Mouse (Mus musculus) splenic B cell, adult 2 months (primary cell): Measurements from ENCODE around the gene Hoxc9.

Experiments
- DNase-seq: peaks from one replicate; pipeline ENCODE4 v3.0.0-alpha.2; 2011; ENCODE audit warnings: low read depth, low spot score
- H3K27me3 ChIP-seq: 2 replicates; pipeline ENCODE4 v1.6.1; 2012; ENCODE audit warnings: mild to moderate bottlenecking, low read length, moderate library complexity, mixed read lengths; ENCODE audit not compliant: control insufficient read depth, poor library complexity, insufficient read depth, severe bottlenecking
- H3K36me3 ChIP-seq: 2 replicates; pipeline ENCODE4 v1.6.1; 2012; ENCODE audit warnings: mild to moderate bottlenecking, low read length, moderate library complexity, mixed read lengths; ENCODE audit not compliant: control insufficient read depth, poor library complexity, insufficient read depth, severe bottlenecking

The Hoxc9 gene

DNA sequence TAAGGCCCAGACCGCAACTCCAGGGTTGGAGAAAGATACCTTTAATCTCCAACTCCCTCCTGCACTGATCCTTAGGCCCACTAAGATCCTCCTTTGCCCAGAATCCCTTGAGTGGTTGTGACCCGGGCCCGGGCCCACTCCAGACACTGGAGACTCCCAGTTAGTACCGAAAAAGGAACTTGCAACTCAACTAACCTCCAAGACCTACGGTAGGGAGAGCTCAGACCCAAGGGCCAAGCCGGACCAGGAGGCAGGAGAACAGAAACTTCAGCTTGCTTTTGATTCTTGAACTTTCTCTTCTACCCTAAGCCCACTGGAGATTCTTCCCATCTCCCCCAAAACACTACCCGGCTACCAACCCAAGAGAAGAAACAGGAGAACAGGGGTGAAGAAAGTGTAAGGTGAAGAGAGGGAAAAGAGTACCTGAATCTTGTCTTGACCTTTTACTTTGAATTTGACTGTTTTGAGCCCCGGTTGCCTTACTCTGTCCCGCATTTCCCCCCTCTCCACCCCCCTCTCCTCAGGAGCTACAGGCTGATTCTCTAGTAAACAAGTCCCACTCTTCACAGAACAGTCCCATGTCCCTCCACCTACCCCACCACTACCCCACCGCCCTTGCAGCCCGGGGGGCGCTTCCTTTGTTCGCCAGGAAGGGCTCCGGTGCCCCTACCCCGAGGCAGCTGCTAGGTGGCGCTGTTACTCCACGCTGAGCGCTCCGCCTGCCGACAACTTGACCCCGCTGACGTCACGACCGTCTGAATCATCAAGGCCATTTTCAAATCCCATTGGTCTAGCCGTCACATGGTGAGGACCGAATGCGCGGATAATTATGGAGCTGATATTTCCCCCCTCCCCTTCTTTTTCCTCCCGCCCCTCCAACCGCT lies 10.1 kb upstream of the Hoxc9 start:
- DNase-seq = peak; percentile 78

DNA sequence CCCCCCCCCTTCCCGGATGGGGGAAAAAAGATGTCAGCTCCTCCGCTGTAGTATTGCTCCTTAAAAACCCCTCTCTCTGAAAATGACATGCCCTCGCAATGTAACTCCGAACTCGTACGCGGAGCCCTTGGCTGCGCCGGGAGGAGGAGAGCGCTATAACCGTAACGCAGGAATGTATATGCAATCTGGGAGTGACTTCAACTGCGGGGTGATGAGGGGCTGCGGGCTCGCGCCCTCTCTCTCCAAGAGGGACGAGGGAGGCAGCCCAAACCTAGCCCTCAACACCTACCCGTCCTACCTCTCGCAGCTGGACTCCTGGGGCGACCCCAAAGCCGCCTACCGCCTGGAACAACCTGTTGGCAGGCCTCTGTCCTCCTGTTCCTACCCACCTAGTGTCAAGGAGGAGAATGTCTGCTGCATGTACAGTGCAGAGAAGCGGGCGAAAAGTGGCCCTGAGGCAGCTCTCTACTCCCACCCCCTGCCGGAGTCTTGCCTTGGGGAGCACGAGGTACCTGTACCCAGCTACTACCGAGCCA lies 9.4 kb upstream of the Hoxc9 start, which contains the start of gene Hoxc10:
Gene Hoxc10, plus strand, starts transcription at position 21 of the 536 bp plus-strand sequence.
- Histone ChIP-seq H3K27me3 (peaks cover 7% of the 10 kb centered on the region), H3K36me3 (no peaks in the 10 kb centered on the region)
- no peak for DNase-seq

More for the DNA sequence above, 10.1 kb upstream of the Hoxc9 start:
- H3K27me3 ChIP-seq = peaks cover 7% of the 10 kb centered on the region
- H3K36me3 ChIP-seq = no peaks in the 10 kb centered on the region

DNA sequence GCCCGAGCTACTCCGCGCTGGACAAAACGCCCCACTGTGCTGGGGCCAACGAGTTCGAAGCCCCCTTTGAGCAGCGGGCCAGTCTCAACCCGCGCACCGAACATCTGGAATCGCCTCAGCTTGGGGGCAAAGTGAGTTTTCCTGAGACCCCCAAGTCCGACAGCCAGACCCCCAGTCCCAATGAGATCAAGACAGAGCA lies 9.0 kb upstream of the Hoxc9 start, which contains the start of gene Hoxc5:
Gene Hoxc5, plus strand, starts transcription at position 132 of the 199 bp plus-strand sequence.
- Histone ChIP-seq H3K36me3 (no peaks in the 10 kb centered on the region), H3K27me3 (peaks cover 7% of the 10 kb centered on the region)
- DNase-seq = no peak

DNA sequence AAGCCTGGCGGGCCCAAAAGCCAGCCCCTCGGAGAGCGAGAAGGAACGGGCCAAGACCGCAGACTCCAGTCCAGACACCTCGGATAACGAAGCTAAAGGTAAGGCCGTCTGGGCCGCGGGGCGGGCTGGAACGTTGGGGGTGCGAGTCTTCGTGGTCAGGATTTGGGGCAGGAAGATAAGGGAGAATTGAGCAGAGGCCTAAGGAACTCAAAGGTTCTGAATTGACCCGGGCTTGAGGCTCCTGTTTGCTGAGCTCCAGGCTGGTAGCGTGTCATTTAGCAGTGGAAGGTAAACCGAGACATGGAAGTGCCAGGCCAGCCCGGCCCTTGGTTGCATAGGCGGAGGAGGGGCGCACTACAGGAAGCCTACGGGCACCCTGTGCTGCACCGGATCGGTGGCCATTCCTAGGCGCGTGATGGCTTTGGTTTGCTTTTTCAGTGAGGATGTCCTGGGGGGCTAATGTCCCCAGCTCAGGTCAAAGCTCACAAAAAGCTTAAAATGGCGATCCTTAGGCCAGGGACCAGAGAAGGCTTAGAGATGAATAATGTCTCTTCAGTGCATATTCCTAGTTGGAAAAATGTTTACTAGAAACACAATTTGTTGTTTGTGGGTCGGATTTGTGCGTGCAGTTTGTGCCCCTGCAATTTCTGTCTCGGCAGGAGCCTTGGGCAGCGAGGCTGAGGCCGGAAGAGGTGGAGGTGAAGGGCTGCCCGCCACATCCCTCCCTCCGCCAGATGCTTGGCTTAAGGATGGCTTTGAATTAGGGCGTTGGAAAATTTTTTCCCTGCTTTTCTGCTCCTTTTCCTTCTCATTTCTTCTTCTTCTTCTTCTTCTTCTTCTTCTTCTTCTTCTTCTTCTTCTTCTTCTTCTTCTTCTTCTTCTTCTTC lies 8.5 kb upstream of the Hoxc9 start:
- peaks cover 7% of the 10 kb centered on the region for H3K27me3 ChIP-seq
- DNase-seq = no peak
- no peaks in the 10 kb centered on the region for H3K36me3 ChIP-seq

DNA sequence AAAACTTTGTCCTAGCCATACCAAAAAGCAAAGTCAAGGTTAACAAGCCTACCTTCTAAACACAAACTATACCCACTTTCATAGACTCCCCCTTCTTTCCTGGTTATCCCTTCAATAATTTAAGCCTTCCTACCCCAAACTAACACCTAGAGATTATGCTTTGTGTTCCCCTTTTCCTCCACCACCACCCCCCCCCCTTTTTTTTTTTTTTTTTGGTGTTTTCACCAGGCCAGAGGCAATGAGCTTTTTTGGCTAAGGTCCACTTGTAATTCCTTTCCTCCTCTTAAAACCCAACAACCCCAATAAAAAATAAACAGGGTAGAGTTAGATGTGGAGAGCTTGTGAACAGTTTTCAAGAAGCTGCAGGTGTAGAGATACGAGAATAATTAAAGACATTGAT lies 6.9 kb upstream of the Hoxc9 start:
- DNase-seq = no peak
- Histone ChIP-seq H3K36me3 (no peaks in the 10 kb centered on the region), H3K27me3 (peaks cover 2% of the 10 kb centered on the region)

DNA sequence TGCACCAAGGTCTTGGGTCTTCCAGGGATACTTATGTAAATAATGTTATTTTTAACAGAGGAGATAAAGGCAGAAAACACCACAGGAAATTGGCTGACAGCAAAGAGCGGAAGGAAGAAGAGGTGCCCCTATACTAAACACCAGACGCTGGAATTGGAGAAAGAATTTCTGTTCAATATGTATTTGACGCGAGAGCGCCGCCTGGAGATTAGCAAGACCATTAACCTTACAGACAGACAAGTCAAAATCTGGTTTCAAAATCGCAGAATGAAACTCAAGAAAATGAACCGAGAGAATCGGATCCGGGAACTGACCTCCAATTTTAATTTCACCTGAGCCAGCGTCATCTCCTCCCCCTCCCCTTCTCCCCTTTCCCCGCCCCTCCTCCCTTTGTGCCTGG lies 5.5 kb upstream of the Hoxc9 start:
- no peaks in the 10 kb centered on the region for H3K36me3 ChIP-seq
- peaks cover 2% of the 10 kb centered on the region for H3K27me3 ChIP-seq
- DNase-seq = no peak

DNA sequence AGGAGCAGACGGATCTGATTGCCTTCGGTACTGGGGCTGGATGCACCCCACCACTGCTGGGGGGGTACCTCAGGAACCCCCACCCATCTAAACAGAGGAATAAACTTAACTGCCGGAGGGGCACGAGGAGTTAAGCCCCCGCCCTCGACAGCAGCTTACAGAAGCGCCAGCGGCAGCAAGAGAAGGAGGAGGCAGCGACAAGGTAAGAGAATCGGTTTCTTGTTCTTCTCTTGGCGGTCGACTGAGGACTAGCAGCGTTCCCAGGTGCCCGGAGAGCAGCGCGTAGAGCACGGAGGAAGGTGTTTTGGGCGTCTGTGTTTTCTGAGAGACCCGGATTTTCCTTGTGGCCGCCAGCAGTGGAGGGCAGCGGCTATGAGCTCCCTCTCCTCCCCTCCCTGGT lies 4.0 kb upstream of the Hoxc9 start:
- H3K36me3 ChIP-seq = no peaks in the 10 kb centered on the region
- peaks cover 2% of the 10 kb centered on the region for H3K27me3 ChIP-seq
- no peak for DNase-seq

DNA sequence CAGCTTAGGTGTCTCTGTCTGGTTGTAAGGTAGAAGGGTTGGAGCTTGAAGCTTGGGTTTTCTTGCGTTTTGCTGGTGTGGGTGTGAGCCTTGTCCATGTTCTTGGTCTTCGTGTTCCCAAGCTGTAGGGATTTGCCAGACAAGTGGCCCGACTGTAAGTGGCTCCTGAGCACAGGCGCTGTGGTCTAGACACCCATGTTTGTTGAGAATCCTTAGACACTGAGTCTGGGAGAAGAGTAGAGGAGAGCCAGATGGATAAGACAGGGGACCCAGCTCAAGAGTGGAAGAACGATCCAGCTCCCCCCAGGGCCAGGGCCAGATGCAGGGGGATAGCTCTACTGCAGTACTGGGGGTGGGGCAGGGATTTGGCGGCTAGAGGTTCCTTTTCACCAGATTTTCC lies 3.5 kb upstream of the Hoxc9 start:
- Histone ChIP-seq H3K27me3 (no peaks in the 10 kb centered on the region; the same call in 1 of the 2 replicates), H3K36me3 (no peaks in the 10 kb centered on the region)
- DNase-seq = no peak

DNA sequence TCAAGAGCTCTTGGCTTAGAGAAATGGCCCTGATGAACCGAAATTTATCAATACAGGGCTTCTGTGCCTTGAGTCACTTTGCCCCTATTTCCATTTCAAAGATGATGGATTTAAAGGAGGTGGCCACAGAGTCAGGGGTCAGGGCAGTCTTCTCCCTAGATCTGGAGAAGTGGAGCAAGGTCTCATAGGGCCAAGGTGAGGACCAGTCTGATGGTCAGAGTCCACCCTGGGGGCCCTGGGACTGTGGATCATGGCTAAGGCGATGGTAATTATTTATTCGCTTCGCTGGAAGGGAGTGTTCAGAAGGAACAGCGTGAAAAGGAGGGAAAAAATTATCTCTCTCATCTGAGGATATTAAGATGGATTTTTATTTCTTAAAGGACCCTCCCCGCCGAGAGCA lies 1.2 kb upstream of the Hoxc9 start:
- no peak for DNase-seq
- Histone ChIP-seq H3K36me3 (no peaks in the 10 kb centered on the region), H3K27me3 (peaks cover 1% of the 10 kb centered on the region)

DNA sequence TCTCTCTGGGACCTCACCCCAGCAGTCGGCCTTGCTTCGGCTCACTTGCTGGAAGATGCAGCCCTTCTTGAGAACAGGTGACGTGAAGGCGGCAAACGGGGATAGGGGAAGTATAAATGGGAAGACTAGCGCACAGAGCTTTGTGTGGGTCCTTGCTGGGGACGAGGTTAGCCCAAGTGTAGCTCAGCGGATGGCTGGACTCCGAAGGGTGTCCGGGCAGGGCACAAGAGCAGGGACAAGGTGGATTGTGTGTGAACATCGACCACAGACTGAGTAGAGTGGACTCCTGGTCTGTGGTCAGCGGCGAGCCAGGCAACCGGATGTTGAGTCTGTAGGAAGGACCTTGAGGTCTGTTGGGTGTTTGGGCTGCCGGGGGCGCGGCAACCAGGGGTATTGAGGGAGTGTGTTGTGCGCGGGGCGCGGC lies 539 bp upstream of the Hoxc9 start:
- H3K27me3 ChIP-seq = peaks cover 2% of the 10 kb centered on the region
- no peaks in the 10 kb centered on the region for H3K36me3 ChIP-seq
- no peak for DNase-seq

DNA sequence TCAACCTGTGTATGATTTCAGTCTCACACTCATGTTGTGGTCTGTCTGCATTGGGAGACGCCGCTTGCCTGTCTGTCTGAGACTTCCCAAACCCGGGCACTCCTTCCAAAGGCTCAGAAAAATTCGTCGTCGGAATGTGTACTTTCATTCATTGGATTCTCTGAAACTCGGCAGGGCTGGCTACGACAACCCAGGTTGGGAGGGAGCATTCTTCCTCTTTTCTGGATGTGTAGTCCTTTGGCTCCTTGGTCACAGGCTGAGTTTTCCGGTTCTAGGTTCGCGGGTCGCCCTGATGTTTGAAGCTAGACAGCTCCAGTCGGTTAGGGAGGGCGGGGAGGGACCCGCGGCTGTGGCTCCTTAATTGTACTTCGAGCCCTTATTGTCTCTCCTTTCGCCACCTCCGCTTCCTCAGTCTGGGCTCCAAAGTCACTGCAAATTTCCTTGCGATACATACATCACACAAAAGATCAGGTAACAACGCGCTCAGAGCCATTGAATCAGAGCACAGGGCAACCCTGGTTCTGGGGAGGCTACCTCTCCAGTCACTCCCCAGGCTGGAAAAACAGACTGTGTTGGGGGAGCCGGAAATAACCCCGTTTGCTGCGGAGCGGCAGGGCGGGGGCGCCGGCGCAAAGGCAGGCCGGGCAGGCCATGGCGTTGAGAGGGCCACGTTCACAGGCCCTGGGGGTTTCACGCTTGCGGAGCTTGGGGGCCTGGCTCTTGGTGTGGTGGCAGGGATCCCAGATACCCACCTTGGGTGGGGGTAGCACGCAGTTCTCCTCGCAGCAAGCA lies 588 bp downstream of the Hoxc9 start:
- DNase-seq = no peak
- no peaks in the 10 kb centered on the region for H3K36me3 ChIP-seq
- peaks cover 2% of the 10 kb centered on the region for H3K27me3 ChIP-seq

DNA sequence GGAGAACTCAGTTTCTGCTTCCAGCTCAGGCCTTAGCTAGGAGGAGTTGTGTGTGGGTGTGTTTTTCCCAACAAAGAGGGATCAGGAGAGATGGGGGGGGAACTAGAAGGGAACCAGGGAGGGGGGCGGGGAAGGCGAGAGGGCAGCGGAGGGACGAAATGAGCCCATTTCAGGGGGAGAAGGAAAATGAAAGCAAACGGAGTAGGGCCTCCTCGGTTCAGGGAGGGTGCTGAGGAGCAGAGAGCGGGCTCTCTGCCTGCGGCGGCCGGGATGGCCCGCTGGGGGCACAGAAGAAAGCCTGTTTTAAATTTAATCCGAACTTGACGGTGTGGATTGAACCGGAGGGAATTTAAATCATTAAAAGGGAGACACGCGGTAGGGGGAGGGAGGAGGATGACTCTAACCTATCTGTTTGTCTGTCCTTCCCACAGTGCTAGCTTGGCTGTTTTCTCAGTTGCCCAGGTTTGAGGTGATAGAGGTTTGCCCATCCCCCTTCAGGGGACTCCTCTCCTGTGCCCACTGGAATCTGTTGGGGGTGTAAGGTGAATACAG lies 1.3 kb downstream of the Hoxc9 start:
- no peak for DNase-seq
- H3K36me3 ChIP-seq = no peaks in the 10 kb centered on the region
- H3K27me3 ChIP-seq = peaks cover 2% of the 10 kb centered on the region

DNA sequence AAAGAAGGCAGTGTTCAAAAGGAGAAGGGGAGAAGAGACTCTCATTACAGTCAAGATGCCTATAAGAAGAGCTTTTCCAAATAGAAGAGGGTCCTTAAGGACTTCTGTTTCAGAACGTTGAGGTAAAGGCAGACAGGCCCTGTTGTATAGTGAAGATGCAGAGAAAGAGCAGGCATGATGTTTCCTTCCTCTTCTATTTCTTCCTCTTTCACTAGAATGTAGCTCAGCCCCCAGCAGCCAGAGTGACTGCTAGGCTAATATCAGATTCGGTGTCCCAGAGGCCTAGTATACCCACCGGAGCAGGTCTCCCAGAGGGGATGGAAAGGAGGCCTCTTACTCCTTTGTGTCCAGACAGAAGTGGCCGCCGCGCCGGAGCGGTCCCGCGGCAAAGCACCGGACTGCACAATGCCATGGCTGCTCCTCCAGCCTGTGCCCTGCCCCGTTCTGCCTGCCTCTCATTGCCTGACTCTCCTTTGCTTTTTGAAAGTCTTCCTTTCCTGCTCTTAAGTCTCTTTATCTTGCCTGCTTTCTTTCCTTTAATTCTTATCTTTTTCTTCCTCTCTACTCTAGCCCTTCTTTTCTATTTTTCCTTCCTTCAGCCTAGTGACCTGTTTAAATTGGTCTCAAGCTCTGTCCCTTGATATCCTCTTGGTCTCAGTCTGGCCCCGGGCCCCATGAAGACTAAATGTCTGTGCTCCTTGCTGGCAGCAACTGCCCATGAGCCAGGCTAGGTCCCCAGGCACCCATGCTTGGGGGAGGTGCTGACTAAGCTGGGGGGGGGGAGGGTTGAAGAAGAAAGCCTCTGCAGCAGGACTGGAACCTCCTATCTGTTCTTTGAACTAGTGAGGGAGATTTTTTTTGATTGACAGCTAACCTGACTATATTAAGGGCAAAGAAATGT lies 2.6 kb downstream of the Hoxc9 start:
- Histone ChIP-seq H3K27me3 (peaks cover 2% of the 10 kb centered on the region), H3K36me3 (no peaks in the 10 kb centered on the region)
- peak; percentile 36 for DNase-seq
